Mouse (Mus musculus): ENCODE data around the gene Tcea2. TPM values are rescaled to one million over a fixed set of nuclear protein-coding genes. Genes with fewer than 3 reads are reported as not detected.

The Tcea2 gene
- polyA plus RNA-seq, 2 experiments, result 1.8 to 3.4 TPM

DNA sequence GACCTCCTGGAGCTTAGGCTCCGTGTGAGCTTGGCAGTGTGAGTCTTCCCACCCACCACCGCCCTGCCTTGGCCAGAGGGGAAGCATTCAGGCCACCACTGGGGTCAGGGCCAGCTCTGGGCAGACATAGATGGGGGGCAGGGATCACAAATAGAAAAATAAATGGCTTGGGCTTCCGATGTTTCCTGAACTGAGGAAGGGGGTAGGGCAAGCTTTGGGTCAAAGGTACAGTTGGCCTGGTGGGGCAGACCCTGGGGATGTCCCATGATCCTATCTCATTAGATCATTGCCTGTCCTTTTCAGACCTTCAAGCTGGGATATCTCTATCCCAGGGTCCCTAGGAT is 2.4 kb upstream of the Tcea2 start:
- ATAC-seq (ENCODE audit: insufficient read depth) (no peak), DNase-seq (ENCODE audit: low read depth in 3 of 3, low spot score in 3 of 3) (no peak)
- no peak overlapping the region for H3K4me2 ChIP-seq (ENCODE audit: low read depth)
- H3K9ac ChIP-seq (replicated peaks), result no peak overlapping the region
- H3K27ac ChIP-seq, result no peak overlapping the region
- WGBS (ENCODE audit: insufficient replicate concordance), result 26% methylated on average over 3 of the region's 3 CpGs
- no peak overlapping the region for H3K4me3 ChIP-seq (ENCODE audit: insufficient read depth in 1 of 2, low read depth in 2 of 2, low read length in 2 of 2)
- H3K9me3 ChIP-seq (ENCODE audit: control insufficient read depth, low read length), result no peaks in the 10 kb centered on the region
- no peaks in the 10 kb centered on the region for H3K36me3 ChIP-seq (replicated peaks; ENCODE audit: control insufficient read depth, insufficient read depth, low read depth)
- no peak for TF ChIP-seq EP300 (IDR thresholded peaks at IDR 0.05; ENCODE audit: low read depth)
- TF ChIP-seq CTCF (IDR thresholded peaks at IDR 0.05; ENCODE audit: low read depth), result no peak
- H3K4me1 ChIP-seq (replicated peaks; ENCODE audit: control insufficient read depth in 2 of 2, insufficient read depth in 2 of 2, low read length in 1 of 2), result peaks cover 3 to 13% of the 10 kb centered on the region in 2 experiments
- peaks cover 11% of the 10 kb centered on the region for H3K27me3 ChIP-seq (ENCODE audit: control insufficient read depth, insufficient read depth, low read length)

DNA sequence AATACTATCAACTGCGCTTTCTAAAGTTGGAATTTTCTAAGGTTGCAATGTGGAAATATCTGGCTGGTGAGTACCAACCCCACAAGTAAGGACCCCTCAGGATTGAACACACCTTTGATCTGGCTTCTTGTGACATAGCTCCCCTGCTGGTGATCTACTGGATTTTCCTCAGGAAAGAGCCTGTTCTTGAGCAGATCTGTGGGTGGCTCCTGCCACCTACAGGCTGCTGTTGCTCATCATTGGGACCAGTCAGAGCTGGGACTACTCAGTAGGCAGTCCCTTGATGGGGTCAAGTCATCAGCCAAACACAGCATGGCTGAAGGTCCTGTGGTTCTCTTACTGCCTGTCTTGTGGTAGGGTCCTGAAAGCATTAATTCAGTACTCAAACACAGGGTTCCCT is 1.3 kb upstream of the Tcea2 start:
- Histone ChIP-seq H3K27me3 (ENCODE audit: control insufficient read depth, insufficient read depth, low read length) (peaks cover 3% of the 10 kb centered on the region; the same call in 1 of the 2 replicates), H3K4me3 (ENCODE audit: insufficient read depth in 1 of 2, low read depth in 2 of 2, low read length in 2 of 2) (no peak overlapping the region), H3K36me3 (replicated peaks; ENCODE audit: control insufficient read depth, insufficient read depth, low read depth) (no peaks in the 10 kb centered on the region), H3K9ac (replicated peaks) (no peak overlapping the region), H3K27ac (no peak overlapping the region), H3K4me1 (replicated peaks; ENCODE audit: control insufficient read depth in 2 of 2, insufficient read depth in 2 of 2, low read length in 1 of 2) (peaks cover 3 to 13% of the 10 kb centered on the region in 2 experiments), H3K9me3 (ENCODE audit: control insufficient read depth, low read length) (no peaks in the 10 kb centered on the region), H3K4me2 (ENCODE audit: low read depth) (no peak overlapping the region)
- 32% methylated on average over 1 of the region's 1 CpGs for WGBS (ENCODE audit: insufficient replicate concordance)
- ATAC-seq (ENCODE audit: insufficient read depth) (peak; percentile 58), DNase-seq (ENCODE audit: low read depth in 3 of 3, low spot score in 3 of 3) (peak; percentile 55 to 64 (median 56))
- TF ChIP-seq EP300 (IDR thresholded peaks at IDR 0.05; ENCODE audit: low read depth), result no peak
- TF ChIP-seq CTCF (IDR thresholded peaks at IDR 0.05; ENCODE audit: low read depth), result peak; percentile 95

DNA sequence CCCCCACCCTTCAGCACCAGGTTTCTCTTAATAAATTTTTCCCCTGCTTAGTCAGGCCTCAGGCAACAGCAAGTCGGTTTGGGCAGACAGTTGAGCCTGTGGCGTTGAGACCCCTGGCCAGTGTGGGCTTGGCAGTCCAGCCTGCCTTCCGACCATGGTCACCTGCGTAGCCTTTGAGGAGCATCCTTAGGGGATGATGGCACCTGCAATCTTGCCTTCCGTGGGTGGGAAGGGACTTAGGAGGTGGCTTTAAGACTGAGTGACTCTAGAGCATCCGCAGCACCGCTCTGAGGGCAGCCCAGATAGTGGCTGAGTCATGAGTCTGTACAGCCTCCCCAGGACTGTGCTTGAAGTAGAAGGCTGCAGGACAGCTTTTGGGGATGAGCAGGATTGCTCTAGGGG is 607 bp downstream of the Tcea2 start:
- H3K4me2 ChIP-seq (ENCODE audit: low read depth), result peak overlapping the region; percentile 80
- no peaks in the 10 kb centered on the region for H3K36me3 ChIP-seq (replicated peaks; ENCODE audit: control insufficient read depth, insufficient read depth, low read depth)
- DNase-seq (ENCODE audit: low read depth in 3 of 3, low spot score in 3 of 3) (no peak), ATAC-seq (ENCODE audit: insufficient read depth) (no peak)
- 10% methylated on average over 7 of the region's 7 CpGs for WGBS (ENCODE audit: insufficient replicate concordance)
- no peak overlapping the region for H3K27ac ChIP-seq
- peak overlapping the region; percentile 60 for H3K9ac ChIP-seq (replicated peaks)
- H3K27me3 ChIP-seq (ENCODE audit: control insufficient read depth, insufficient read depth, low read length), result peaks cover 3% of the 10 kb centered on the region; the same call in 1 of the 2 replicates
- H3K9me3 ChIP-seq (ENCODE audit: control insufficient read depth, low read length), result no peaks in the 10 kb centered on the region
- TF ChIP-seq EP300 (IDR thresholded peaks at IDR 0.05; ENCODE audit: low read depth) (no peak), CTCF (IDR thresholded peaks at IDR 0.05; ENCODE audit: low read depth) (no peak)
- H3K4me1 ChIP-seq (replicated peaks; ENCODE audit: control insufficient read depth in 2 of 2, insufficient read depth in 2 of 2, low read length in 1 of 2), result peaks cover 3 to 10% of the 10 kb centered on the region in 2 experiments
- peak overlapping the region; percentile 52 to 62 for H3K4me3 ChIP-seq (ENCODE audit: insufficient read depth in 1 of 2, low read depth in 2 of 2, low read length in 2 of 2)

DNA sequence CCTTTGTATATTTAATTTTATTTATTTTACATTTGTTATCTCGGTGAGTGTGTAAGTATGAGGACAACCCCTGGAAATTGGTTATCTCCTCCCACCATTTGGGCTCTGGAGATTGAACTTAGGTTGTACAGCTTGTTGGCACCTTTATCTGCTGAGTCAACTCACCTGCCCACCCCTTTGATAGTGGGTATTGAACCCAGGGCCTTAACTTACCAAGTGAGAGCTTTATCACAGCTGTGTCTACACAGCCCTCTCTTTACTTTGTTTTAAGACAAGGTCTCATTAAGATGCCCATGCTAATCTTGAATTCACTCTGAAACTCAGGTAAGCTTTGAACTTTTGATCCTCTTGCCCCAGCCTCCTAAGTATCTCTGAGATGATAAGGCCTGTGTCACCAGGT is 1.9 kb downstream of the Tcea2 start:
- WGBS (ENCODE audit: insufficient replicate concordance), result 40% methylated on average over 1 of the region's 1 CpGs
- H3K27ac ChIP-seq, result no peak overlapping the region
- H3K9ac ChIP-seq (replicated peaks), result no peak overlapping the region
- no peak for DNase-seq (ENCODE audit: low read depth in 3 of 3, low spot score in 3 of 3)
- H3K4me2 ChIP-seq (ENCODE audit: low read depth), result no peak overlapping the region
- no peak overlapping the region for H3K4me3 ChIP-seq (ENCODE audit: insufficient read depth in 1 of 2, low read depth in 2 of 2, low read length in 2 of 2)
- peaks cover 3% of the 10 kb centered on the region; the same call in 1 of the 2 replicates for H3K27me3 ChIP-seq (ENCODE audit: control insufficient read depth, insufficient read depth, low read length)
- ATAC-seq (ENCODE audit: insufficient read depth), result no peak
- TF ChIP-seq CTCF (IDR thresholded peaks at IDR 0.05; ENCODE audit: low read depth), result no peak
- no peak for TF ChIP-seq EP300 (IDR thresholded peaks at IDR 0.05; ENCODE audit: low read depth)
- peaks cover 3 to 9% of the 10 kb centered on the region in 2 experiments; a peak in 3 of 4 replicates for H3K4me1 ChIP-seq (replicated peaks; ENCODE audit: control insufficient read depth in 2 of 2, insufficient read depth in 2 of 2, low read length in 1 of 2)
- no peaks in the 10 kb centered on the region for H3K9me3 ChIP-seq (ENCODE audit: control insufficient read depth, low read length)
- no peaks in the 10 kb centered on the region for H3K36me3 ChIP-seq (replicated peaks; ENCODE audit: control insufficient read depth, insufficient read depth, low read depth)

DNA sequence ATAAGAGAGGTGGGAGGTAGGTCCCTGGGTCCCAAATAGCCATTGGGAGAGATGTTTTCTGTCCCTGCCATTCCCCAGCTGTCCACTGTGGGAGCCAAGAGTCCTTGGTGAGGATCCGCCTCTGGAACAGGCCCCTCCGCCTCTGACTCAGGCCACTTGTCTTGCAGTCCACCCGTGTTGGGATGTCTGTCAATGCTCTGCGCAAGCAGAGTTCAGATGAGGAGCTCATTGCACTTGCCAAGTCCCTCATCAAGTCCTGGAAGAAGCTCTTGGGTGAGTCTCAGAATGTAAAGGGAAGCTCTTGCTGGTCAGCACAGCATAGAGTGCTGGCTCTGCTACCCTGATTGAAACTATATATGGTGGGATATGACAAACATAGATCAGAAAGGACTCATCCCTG is 3.3 kb downstream of the Tcea2 start:
- Histone ChIP-seq H3K27ac (no peak overlapping the region), H3K9me3 (ENCODE audit: control insufficient read depth, low read length) (no peaks in the 10 kb centered on the region), H3K9ac (replicated peaks) (no peak overlapping the region), H3K27me3 (ENCODE audit: control insufficient read depth, insufficient read depth, low read length) (peaks cover 3% of the 10 kb centered on the region; the same call in 1 of the 2 replicates), H3K36me3 (replicated peaks; ENCODE audit: control insufficient read depth, insufficient read depth, low read depth) (no peaks in the 10 kb centered on the region), H3K4me1 (replicated peaks; ENCODE audit: control insufficient read depth in 2 of 2, insufficient read depth in 2 of 2, low read length in 1 of 2) (peaks cover 3 to 9% of the 10 kb centered on the region in 2 experiments; a peak in 3 of 4 replicates), H3K4me3 (ENCODE audit: insufficient read depth in 1 of 2, low read depth in 2 of 2, low read length in 2 of 2) (no peak overlapping the region), H3K4me2 (ENCODE audit: low read depth) (no peak overlapping the region)
- 53% methylated on average over 4 of the region's 4 CpGs for WGBS (ENCODE audit: insufficient replicate concordance)
- ATAC-seq (ENCODE audit: insufficient read depth), result no peak
- TF ChIP-seq CTCF (IDR thresholded peaks at IDR 0.05; ENCODE audit: low read depth) (no peak), EP300 (IDR thresholded peaks at IDR 0.05; ENCODE audit: low read depth) (no peak)
- no peak for DNase-seq (ENCODE audit: low read depth in 3 of 3, low spot score in 3 of 3)

All from liver, embryonic 14.5 days (tissue).